ENCODE assay signal across 8 mouse cellular contexts in genomic region chr4:150176535-150176934, GRCm38 (mm10). TPM values are rescaled to one million over a fixed set of nuclear protein-coding genes. Genes with fewer than 3 reads are reported as not detected.
A peak's percentile ranks its signal among the peaks of the same experiment; 100 is the strongest.
DNase-seq lines count a peak whose midpoint lies in the region; ATAC-seq and TF ChIP-seq lines count a peak whose summit lies in the region.

No protein-coding gene starts in this region.

- CTCF ChIA-PET in Patski (lab: Charles Lee): interaction anchor here (0.7 to 2.2 kb wide), 3 partner anchors 11 to 60 kb away, joined by 3 to 10 read pairs (median 3); partner anchors contain the start of gene Eno1

- no peaks in the 10 kb centered on the region for H3K9me3 ChIP-seq in heart, embryonic 13.5 days

- no peak for TF ChIP-seq POLR2A in spleen, adult 2 months (IDR thresholded peaks at IDR 0.05; ENCODE audit: low read depth, low read length)

- H3K9ac ChIP-seq in heart, embryonic 13.5 days: peak overlapping the region; percentile 59; the same call in 1 of the 2 replicates

- peak overlapping the region; percentile 55 for H3K4me2 ChIP-seq in heart, embryonic 13.5 days

- peak; percentile 37 for DNase-seq in kidney, adult 18-20 months
- DNase-seq in kidney, adult 11 months: no peak
- DNase-seq in Patski (ENCODE audit: low read depth, low spot score): no peak
- peak; percentile 63 for DNase-seq in kidney, postnatal 10 days
- peak; percentile 30 for DNase-seq in lung, postnatal 10 days
- DNase-seq in spleen, adult 2 months (ENCODE audit: low read depth in 1 of 2, low spot score in 2 of 2): peak; percentile 18 to 19

- H3K27me3 ChIP-seq in Patski: no peaks in the 10 kb centered on the region
- H3K27me3 ChIP-seq in heart, embryonic 13.5 days (replicated peaks): no peaks in the 10 kb centered on the region
- H3K27me3 ChIP-seq in spleen, adult 2 months (ENCODE audit: control insufficient read depth, insufficient read depth, low read length): no peaks in the 10 kb centered on the region

- no peak for ATAC-seq in Patski
- ATAC-seq in common myeloid progenitor, adult 5-6 weeks (replicated peaks; ENCODE audit: low read depth, poor library complexity, severe bottlenecking): peak; percentile 86
- no peak for ATAC-seq in heart, embryonic 13.5 days (ENCODE audit: extremely low read depth, insufficient number of reproducible peaks, low FRiP score, low TSS enrichment)

- POLR2A ChIA-PET in Patski (lab: Charles Lee): no interaction called here

- H3K4me1 ChIP-seq in heart, embryonic 13.5 days: peaks cover 3% of the 10 kb centered on the region; the same call in 1 of the 2 replicates
- no peaks in the 10 kb centered on the region for H3K4me1 ChIP-seq in spleen, adult 2 months (ENCODE audit: control insufficient read depth, insufficient read depth, insufficient read length)

- no peaks in the 10 kb centered on the region for H3K36me3 ChIP-seq in heart, embryonic 13.5 days
- H3K36me3 ChIP-seq in spleen, adult 2 months (ENCODE audit: control insufficient read depth, insufficient read depth, low read length): no peaks in the 10 kb centered on the region

- peak; percentile 72 for TF ChIP-seq CTCF in Patski (IDR thresholded peaks at IDR 0.05)
- peak; percentile 96 for TF ChIP-seq CTCF in spleen, adult 2 months (IDR thresholded peaks at IDR 0.05; ENCODE audit: extremely low read depth, insufficient read depth, insufficient read length, insufficient replicate concordance)

- no peak overlapping the region for H3K27ac ChIP-seq in heart, embryonic 13.5 days (replicated peaks)
- H3K27ac ChIP-seq in spleen, adult 2 months (ENCODE audit: insufficient read depth, low read length): no peak overlapping the region

- WGBS in heart, embryonic 13.5 days: 3% methylated on average over 7 of the region's 7 CpGs
- 7% methylated on average over 7 of the region's 7 CpGs for WGBS in spleen, adult 2 months

- H3K4me3 ChIP-seq in heart, embryonic 13.5 days: no peak overlapping the region; the same call in 1 of the 2 replicates
- H3K4me3 ChIP-seq in spleen, adult 2 months (ENCODE audit: extremely low read depth, insufficient read depth, insufficient read length): no peak overlapping the region

- in situ Hi-C loops in Patski (cut with MboI; ENCODE audit: low pct_unique_long_range_greater_than_20kb): no loop called here

RNA-seq across cellular contexts. Expression of gene Car6, which starts 24.6 kb away (rescaled TPM):
- polyA plus RNA-seq in Patski (2021): not detected
- total RNA-seq in common myeloid progenitor, adult 5-6 weeks (2017): not detected in 2 replicates
- polyA plus RNA-seq in heart, embryonic 13.5 days (2015; fragmentation: Nextera tagmentation; extraction: Ambion mirVana): not detected in 2 replicates
- not detected in 2 replicates for polyA plus RNA-seq in spleen, adult 2 months (2012; rRNA removed)

RNA-seq across cellular contexts. Expression of gene Slc2a7, which starts 27.8 kb away (rescaled TPM):
- not detected for polyA plus RNA-seq in Patski (2021)
- not detected in 2 replicates for total RNA-seq in common myeloid progenitor, adult 5-6 weeks (2017)
- polyA plus RNA-seq in heart, embryonic 13.5 days (2015; fragmentation: Nextera tagmentation; extraction: Ambion mirVana): not detected in 2 replicates
- polyA plus RNA-seq in spleen, adult 2 months (2012; rRNA removed): not detected in 2 replicates

RNA-seq across cellular contexts. Expression of gene Slc2a5, which starts 57.5 kb away (rescaled TPM):
- polyA plus RNA-seq in Patski (2021): not detected
- total RNA-seq in common myeloid progenitor, adult 5-6 weeks (2017): not detected in 2 replicates
- 1.1 and 1.9 TPM in 2 replicates for polyA plus RNA-seq in heart, embryonic 13.5 days (2015; fragmentation: Nextera tagmentation; extraction: Ambion mirVana)
- polyA plus RNA-seq in spleen, adult 2 months (2012; rRNA removed): 0.05 and 0.18 TPM in 2 replicates

RNA-seq across cellular contexts. Expression of gene Eno1, which starts 60.0 kb away (rescaled TPM):
- 47.1 TPM for polyA plus RNA-seq in Patski (2021)
- 176 and 200 TPM in 2 replicates for total RNA-seq in common myeloid progenitor, adult 5-6 weeks (2017)
- polyA plus RNA-seq in heart, embryonic 13.5 days (2015; fragmentation: Nextera tagmentation; extraction: Ambion mirVana): 1,911 and 2,064 TPM in 2 replicates
- 120 and 224 TPM in 2 replicates for polyA plus RNA-seq in spleen, adult 2 months (2012; rRNA removed)

Comparison
In these comparisons a context has a peak if more than half of its experiments do, and no peak if none do; other contexts are left out.
1. DNase-seq: peak in kidney, adult 18-20 months (single experiment), kidney, postnatal 10 days (single experiment), lung, postnatal 10 days (single experiment) and spleen, adult 2 months (2 of 2); none in kidney, adult 11 months (single experiment) and Patski (single experiment).